Mouse (Mus musculus) cerebellum, adult 18-20 months (tissue): ENCODE data around the gene Enpp4.

Experiments used
- DNase-seq, 2 experiments: peaks; one replicate each; pipeline ENCODE4 v3.0.0; 2021

The Enpp4 gene

GRCm38 (mm10) chr17:44105287-44106138 lies at the start of gene Enpp4:
TSS of gene Enpp4 (minus strand) at chr17:44105809.
- DNase-seq = peak; percentile 85 to 89

DNA sequence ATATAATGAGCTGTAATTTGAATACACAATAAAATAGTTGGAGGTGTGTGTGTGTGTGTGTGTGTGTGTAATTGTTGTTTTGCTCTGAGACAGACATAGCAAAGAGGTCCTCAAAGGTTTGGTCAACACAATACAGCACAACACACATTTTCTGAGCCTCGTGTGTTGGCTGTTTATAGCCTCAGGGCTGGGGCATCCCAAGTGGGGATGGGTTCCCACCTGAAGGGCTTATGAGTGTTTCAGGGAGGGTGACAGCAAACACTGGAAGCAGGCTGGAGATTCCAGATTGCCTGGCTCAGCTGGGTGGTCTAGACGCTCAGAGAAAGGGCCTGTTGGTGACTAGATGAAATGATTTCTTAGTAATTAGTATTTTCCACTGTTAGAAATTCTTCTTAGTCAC lies 49.6 kb upstream of the Enpp4 start:
- DNase-seq = no peak

DNA sequence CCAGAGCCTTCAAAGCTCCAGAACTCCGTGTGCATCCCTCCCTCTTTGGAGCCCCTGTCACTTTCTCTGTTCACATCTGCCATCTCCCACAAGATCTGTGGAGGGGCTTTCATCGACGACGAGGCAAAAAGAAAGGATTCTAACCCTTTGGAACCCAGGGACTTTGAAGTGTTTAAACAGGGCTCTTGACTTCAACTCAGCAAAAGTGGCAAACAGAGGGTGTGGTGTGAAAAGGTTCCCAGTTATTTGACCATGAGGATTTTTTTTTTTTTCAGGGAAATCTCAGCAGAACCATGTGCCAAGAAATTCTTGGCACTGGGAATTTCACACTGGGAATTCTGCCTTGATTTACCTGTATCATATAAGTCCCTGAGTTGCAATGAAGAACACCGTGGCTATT lies 48.3 kb upstream of the Enpp4 start:
- no peak for DNase-seq

- no peak for DNase-seq
Measured at GRCm38 (mm10) chr17:44151889-44152288, 46.3 kb upstream of the Enpp4 start.

DNA sequence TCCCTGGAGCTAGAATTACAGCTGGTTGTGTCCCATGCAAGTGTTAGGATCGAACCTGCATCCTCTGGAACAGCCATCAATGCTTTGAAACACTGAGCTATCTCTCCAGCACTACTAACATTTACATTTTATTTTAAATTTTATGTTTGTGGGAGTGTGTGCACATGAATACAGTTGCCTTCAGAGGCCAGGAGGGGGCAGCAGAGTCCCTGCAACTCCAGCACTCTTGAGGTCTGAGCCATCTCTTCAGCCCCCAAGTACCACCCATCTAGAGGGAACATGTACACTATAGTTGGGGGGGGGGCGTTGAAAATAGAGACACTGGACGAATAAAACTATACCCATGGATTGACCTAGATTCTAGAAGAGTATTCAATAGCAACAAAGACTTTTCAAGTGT lies 45.5 kb upstream of the Enpp4 start:
- DNase-seq = peak in 1 of 2 experiments; percentile 6

DNA sequence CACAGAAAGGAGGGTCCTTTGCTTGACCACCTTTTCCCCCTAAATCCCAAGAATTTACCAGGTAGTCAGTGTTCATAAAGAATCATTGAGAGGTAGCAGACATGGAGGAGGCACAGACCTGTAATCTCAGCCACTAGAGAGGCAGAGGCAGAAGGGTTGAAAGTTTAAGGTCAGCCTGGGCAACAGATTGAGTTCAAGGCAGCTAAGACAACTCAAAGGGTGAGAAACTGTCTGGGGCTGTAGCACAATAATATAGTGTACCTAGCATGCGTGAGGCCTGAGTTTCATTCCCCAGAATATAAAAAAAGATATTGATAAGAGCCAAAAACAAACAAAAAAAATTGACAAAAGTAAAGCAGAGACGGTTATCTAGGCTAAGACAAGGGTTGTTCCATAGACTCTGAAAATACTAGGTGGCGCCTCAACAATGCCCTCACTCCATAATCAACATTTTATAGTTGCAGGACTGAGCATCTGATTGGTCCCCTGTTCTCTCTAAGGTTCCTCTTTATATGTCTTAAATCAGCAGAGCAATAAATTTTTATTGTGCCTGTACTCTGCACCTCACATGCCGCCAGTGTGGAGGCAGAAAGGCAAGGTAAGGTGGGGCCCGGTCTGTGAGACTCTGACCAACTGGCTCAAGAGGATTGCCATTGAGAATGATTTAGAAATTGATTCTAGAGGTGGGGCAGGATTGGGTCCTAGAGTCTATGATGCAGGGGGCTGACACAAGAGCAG lies 42.7 kb upstream of the Enpp4 start:
- DNase-seq = no peak

DNA sequence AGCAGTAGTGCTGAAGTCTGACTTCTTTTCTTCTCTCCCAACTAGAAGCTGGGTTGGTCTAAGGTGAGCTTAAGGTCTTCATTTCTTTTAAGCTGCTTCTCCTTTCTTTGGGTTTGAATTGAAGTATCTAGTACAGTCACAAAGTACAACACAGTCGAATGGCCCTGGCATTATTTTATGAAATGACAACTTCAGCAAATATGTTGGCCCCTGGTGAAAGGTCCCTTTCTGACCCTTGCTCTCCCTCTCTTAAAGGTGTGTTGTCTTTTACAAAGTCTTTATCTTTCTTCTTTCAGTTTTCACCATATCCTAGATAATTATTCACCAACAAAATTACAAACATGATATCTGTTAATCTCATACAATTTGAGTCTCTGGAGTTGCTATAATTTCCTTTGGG lies 40.2 kb upstream of the Enpp4 start:
- no peak for DNase-seq

DNA sequence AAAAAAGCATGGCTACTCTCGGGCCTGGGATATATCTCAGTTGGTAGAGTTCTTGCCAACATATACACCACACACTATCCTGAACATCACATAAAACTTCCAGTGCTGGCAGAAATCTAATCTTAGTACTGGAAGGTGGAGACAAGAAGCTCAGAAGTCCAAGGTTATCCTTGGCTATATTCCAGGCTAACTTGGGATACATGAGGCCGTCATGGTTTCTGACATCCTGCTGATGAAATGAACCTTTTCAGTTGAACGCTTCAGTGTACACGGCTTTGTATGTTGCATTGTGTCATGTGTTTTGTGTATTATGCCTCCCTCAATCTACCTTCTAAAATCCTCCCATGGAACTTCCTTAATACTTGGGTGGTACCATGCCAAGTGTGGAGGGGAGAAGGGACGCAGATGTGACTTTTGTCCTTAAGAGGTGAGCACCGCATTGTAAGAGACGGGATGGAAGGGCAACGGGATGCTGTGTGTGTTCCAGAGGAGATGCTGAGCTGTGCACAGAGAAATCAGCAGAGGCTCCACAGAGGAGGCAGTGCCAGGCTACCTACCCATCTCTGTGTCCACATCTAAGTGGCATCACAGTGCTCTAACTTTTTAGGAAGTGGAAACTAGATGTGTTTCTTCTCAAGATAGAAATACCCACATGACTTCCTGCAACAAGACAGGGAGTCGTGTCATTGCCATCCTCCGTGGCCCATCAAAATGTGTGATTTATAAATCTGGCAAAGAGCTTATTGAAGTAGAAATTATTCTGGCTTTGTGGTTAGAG lies 31.4 kb upstream of the Enpp4 start:
- no peak for DNase-seq

DNA sequence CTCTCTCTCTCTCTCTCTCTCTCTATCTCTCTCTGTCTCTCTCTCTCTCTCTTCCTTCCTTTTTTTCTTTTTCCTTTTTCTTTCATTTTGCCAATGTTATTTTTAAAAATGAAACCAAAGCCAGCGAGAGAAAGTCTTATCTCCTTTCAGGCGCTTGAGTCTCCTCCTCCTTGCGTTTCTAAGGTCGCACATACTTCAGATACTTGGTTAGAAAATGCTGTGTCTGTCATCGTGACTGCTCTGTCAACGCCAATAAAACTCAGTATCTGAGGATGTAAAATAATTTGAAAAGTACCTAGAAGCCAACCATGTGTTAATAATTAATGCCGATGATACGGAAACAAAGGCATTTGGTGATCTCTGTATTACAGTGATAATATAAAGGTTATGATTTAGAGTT lies 30.4 kb upstream of the Enpp4 start:
- no peak for DNase-seq

DNA sequence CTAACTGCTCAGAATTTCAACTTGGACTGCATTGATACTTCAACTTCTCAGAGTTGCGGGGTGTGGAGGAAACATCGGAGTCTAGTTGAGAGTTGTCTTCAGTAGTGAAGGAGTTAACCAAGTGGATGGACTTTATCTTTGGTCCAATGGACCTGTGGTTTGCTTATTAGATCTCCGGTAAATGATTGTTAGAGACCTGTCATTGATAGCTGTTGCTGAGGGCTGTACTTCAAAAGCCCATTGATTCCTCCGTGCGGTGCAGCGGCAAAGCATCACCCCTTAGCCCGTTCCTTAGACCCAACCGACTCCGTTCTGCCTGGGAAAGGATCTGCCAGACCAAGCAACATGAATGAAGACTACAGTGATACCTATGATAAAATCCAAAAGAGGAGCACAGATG lies 28.9 kb upstream of the Enpp4 start:
- no peak for DNase-seq

- DNase-seq = no peak
Measured at GRCm38 (mm10) chr17:44134106-44134505, 28.5 kb upstream of the Enpp4 start.

- peak; percentile 50 to 80 for DNase-seq
Measured at GRCm38 (mm10) chr17:44130429-44130828, 24.8 kb upstream of the Enpp4 start.

GRCm38 (mm10) chr17:44129092-44129750 lies 23.6 kb upstream of the Enpp4 start:
- no peak for DNase-seq

DNA sequence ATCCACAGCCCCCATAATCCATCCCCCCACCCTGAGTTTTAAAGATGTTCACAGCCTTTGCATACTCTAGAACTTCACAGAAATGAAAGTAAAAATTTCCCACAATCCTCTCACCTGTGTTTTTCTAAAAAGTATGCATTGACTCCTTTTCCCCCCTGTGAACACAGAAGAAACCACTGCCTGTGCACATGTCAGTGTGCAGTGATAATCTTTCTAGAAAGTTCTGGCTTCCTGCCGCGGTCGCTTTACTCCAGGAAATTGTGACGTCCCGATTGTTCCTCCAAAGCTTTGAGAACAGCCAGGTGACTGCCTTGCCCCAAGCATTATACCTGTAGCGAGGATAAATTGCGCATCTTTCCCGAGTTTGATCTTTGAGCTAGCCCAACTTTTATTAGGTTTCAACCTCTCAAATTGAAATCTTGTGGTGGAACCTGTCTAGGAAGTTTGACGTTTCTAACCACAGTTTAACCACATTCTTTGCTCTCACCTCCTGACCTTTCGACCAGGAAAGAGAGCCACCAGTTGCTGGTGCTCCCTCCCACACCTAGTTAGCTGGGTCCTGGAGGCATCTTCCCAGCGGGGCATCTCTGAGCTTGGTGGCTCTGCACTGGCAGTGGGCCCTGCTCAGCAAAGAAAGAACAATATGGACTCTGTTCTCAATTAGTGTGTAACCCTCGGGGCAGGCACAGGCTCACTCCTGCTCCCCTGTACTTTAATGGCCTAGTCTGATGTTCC lies 15.9 kb upstream of the Enpp4 start:
- DNase-seq = no peak

- no peak for DNase-seq
Measured at GRCm38 (mm10) chr17:44118231-44118630, 12.6 kb upstream of the Enpp4 start.

DNA sequence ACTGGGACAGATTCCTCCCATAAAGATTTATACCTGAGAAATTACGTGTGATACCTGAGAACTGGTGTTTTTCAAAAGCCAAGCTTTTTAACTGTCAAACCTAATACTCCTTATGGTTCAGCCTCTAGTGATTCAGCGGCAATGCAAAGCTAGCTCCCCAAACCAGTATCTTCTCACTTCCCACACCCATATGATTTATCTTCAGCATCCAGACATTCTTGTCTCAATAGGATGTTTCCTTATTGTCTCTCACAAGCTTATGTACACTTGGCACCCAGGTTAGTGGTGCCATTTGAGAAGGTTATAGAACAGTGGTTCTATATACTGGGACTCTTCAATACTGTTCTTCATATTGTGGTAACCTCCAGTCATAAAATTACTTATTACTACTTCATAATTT lies 12.1 kb upstream of the Enpp4 start:
- DNase-seq = no peak

DNA sequence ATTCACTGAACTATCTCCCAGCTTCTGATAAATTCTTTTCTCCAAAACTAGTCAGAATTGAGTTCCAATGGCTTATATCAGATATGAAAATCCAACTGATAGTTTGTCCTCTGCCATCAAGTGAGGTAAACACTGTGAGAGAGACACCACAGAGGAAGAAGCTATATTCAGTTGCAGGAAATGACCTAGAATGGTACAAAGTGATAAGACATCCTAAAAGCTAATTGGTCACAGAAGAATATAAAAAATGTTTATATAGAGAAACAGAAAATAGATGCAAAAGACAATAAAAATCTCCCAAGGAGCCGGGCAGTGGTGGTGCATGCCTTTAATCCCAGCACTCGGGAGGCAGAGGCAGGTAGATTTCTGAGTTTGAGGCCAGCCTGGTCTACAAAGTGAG lies 11.0 kb upstream of the Enpp4 start:
- DNase-seq = no peak

GRCm38 (mm10) chr17:44108331-44108730 lies 2.7 kb upstream of the Enpp4 start:
- DNase-seq = no peak

DNA sequence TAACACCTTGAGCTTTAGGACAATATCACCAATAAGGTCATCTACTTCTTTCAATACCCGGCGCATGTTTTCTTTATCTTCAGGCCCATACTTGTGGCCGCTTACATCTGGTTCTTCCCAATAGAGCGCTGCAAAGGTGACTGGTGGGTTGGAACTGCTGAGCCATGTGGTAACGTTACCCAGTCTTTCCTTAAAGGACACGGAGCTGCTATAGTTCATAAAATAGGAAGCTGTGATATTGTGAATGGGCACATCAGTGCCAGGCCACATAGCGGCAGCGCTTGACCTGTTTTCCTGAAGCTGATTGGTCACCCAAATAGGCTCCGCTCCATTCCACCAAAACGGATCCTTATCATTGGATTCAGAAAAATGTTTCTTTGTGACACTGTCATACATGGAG lies 3.6 kb downstream of the Enpp4 start:
- no peak for DNase-seq

- no peak for DNase-seq
Measured at GRCm38 (mm10) chr17:44100906-44101305, 4.7 kb downstream of the Enpp4 start.

GRCm38 (mm10) chr17:44100486-44100885 lies 5.1 kb downstream of the Enpp4 start:
- no peak for DNase-seq

DNA sequence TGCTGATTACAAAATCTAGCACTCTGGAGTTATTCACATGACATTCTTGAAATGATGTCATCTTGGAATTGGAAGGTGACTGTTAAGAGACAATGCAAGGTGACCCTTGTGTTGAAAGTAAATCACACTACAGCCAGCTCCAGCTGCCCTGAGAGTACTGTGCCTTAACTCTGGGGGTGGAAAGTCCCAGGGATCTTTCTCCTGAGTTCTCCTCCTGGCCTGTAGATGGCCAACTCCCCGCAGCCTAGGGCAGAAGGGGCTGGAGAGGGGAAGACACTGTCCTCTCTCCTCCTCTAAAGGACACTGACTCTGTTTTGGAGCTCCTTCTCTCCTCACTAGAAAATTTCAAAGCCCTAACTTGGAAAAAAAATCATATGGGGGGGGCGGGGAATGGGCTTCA lies 14.1 kb downstream of the Enpp4 start:
- no peak for DNase-seq
